Mouse (Mus musculus) inflammation-experienced regulatory T-cells, adult 6 months (primary cell): Measurements from ENCODE around the gene Slc26a8. TPM values are rescaled to one million over a fixed set of nuclear protein-coding genes. Genes with fewer than 3 reads are reported as not detected.

Source experiments
- ATAC-seq: one replicate; pipeline ENCODE4 v1.8.0; 2017
- polyA plus RNA-seq, 3 experiments: library from polyadenylated mRNA; unstranded; fragments of 100-300 nt; shearing (Covaris generic); gene quantifications; one replicate each; pipeline ENCODE4 v1.2.1; 2017

The Slc26a8 gene
- polyA plus RNA-seq, 3 experiments from 2014 or later: 0.21 to 0.88 (median 0.87) TPM

GRCm38 (mm10) chr17:28590596-28590995 lies 99.4 kb downstream of the Slc26a8 start:
- no peak for ATAC-seq

- ATAC-seq: no peak
These were observed 101.4 kb downstream of the Slc26a8 start for GRCm38 (mm10) chr17:28588591-28588990.

Other genes starting within 250 kb of the Slc26a8 start
- gene Fkbp5, start 172.7 kb downstream of the Slc26a8 start, polyA plus RNA-seq: 10 to 100 TPM; 19.3 to 24.5 (median 20.4) TPM
- gene Armc12, start 159.4 kb downstream of the Slc26a8 start, polyA plus RNA-seq: under 1 TPM in 2 of 3 experiments, not detected in 1; 0.46 to 0.78 TPM
- gene Clpsl2, start 140.8 kb downstream of the Slc26a8 start, polyA plus RNA-seq: not detected
- not detected for gene Clps, start 129.5 kb downstream of the Slc26a8 start, polyA plus RNA-seq
- gene Lhfpl5, start 114.6 kb downstream of the Slc26a8 start, polyA plus RNA-seq: 1 to 10 TPM; 1.0 to 2.0 (median 1.9) TPM
- gene Srpk1, start 67.5 kb downstream of the Slc26a8 start, polyA plus RNA-seq: 100 to 1,000 TPM; 164 to 225 (median 209) TPM
- gene Mapk14, start 1.1 kb upstream of the Slc26a8 start, polyA plus RNA-seq: 10 to 100 TPM; 17.7 to 24.5 (median 24.2) TPM
- gene AC170998.1, start 35.9 kb upstream of the Slc26a8 start, polyA plus RNA-seq: 10 to 100 TPM in 2 of 3 experiments, 1 to 10 TPM in 1; 6.0 to 13.5 (median 11.2) TPM
- gene Mapk13, start 79.1 kb upstream of the Slc26a8 start, polyA plus RNA-seq: not detected
- gene Brpf3, start 110.9 kb upstream of the Slc26a8 start, polyA plus RNA-seq: 1 to 10 TPM; 3.0 to 4.1 (median 3.1) TPM
- gene Pnpla1, start 168.2 kb upstream of the Slc26a8 start, polyA plus RNA-seq: not detected
- 1 to 10 TPM in 2 of 3 experiments, under 1 TPM in 1; 0.25 to 3.2 (median 2.7) TPM for gene 4930539E08Rik, start 225.1 kb upstream of the Slc26a8 start, polyA plus RNA-seq